Mouse (Mus musculus) adrenal gland, adult 18-20 months (tissue): ENCODE results near the gene Dennd2a. TPM values are rescaled to one million over a fixed set of nuclear protein-coding genes. Genes with fewer than 3 reads are reported as not detected.

Source experiments
- DNase-seq, 2 experiments: peaks; one replicate each; pipeline ENCODE4 v3.0.0; 2021 to 2022; ENCODE audit warnings: low spot score in 2 of 2
- total RNA-seq, 2 experiments: library from RNA; stranded (reverse); gene quantifications; 1 replicate in 1 of 2; 2 replicates in 1 of 2; pipeline ENCODE4 v1.2.3; 2021

Dennd2a gene
- total RNA-seq, 2 experiments from 2014 or later, result 6.2 to 10.8 TPM

DNA sequence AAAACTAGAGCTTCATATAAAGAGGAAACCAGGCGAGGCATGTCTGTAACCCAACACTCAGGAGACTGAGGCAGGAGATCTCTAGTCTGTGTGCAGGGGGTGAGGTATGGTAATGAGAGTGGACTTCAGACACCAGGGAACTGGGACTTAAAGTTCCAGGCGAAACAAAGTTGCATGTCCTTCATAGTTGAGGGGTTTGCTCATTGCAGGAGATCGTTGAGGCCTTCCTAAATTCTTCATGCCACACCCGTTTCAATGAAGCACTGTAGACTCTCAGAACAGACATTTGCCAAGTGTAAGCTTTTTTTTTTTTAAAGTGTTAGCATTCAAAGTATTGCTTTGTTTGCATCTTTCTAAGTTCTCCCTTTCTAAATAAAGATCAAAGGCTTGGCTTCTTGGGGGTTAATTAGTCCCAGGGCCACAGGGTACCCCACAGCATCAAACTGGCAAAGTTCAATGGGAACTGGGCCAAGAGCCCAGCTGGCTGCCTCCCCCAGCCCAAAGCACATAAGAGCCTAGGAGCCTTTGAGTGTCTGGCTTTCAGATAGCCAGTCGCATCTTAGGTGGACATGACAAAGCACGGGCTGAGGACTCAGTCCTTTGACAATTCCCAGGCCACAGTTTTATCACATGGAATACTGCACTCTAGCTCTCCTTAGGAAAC lies 1.7 kb upstream of the Dennd2a start:
- no peak for DNase-seq

DNA sequence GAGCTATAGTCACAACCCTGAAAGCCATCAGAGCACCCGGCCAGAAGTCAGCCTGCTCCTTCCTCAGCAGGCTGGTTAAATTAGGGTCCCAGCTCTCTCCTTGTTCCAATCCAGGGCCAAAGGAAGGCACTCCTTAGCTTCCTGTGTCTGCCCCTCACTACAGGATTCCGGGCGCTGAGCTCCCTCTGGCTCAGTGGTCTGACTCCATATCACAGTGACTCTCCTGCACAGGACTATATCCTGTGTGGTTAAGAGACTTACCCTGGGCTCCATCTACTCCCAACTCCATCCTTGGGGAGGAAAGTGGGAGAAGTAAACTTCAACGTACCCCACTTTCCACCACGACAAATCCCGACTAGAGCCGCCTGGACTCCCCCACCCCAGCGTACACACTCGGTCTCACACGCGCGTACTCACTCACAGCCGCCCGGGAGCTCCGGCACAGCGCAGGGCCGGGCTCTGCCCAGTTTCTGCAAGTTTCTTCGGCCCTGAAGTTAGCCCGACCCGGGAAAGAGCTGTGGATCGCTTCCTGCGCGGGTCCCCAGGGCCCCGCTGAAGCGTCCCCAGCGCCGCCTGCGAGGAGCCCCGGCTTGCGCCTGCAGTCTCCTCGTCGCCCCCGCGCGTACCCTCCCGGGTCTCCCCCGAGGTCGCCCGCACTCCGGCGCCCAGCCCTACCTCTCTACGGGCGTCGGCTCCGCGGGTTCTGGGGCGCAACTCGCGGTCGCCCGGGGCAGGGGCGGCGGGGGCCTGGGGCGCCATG lies 587 bp downstream of the Dennd2a start:
- peak; percentile 42 to 46 for DNase-seq

DNA sequence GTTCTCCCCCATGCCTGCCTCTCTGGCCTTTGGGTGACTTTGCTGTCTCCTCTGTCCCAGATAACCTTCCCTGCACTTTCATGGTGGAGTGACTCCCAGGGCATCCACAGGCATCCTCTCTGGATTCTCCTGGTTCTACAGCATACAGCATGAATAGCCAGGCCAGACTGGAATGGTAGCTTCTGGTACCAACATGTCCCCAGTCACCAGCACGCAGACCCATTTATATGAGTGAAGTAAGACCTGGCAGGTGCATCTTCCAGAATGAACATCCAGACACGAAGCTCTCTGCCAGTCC lies 2.1 kb downstream of the Dennd2a start:
- DNase-seq, result no peak

DNA sequence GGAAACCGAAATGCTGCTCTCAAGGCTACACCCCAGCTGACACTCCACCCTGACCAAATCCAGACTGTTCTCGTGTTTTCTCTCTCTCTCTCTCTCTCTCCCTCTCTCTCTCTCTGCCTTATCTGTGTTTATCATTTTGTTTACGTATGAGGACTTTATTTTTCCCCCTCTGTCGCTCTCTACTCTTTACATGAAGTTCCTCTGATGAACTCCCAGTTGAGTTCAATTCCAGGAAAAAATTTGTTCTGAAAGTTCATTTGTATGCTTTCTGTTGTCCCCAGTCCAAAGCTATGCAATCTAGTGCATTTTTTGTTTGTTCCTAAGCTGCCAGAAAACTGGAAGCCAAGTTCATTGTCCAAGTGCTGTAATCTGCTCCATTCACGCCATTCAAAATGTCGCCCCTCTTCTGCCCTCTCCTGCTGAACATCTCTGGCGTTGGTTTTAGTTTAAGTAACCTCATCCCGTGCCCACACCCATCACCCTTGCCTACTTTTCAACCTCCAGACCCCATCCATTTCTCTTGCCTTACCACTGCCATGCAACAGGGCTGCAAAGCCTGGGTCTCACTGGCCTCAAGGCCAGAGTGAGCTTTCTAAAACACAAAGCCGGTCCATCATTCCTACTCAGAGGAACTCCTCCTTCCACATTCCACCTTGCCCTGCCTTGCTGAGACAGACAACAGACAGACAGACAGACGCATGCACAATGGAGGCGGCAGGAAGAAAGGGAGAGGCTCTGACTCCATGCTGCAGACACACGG lies 2.6 kb downstream of the Dennd2a start:
- no peak for DNase-seq

DNA sequence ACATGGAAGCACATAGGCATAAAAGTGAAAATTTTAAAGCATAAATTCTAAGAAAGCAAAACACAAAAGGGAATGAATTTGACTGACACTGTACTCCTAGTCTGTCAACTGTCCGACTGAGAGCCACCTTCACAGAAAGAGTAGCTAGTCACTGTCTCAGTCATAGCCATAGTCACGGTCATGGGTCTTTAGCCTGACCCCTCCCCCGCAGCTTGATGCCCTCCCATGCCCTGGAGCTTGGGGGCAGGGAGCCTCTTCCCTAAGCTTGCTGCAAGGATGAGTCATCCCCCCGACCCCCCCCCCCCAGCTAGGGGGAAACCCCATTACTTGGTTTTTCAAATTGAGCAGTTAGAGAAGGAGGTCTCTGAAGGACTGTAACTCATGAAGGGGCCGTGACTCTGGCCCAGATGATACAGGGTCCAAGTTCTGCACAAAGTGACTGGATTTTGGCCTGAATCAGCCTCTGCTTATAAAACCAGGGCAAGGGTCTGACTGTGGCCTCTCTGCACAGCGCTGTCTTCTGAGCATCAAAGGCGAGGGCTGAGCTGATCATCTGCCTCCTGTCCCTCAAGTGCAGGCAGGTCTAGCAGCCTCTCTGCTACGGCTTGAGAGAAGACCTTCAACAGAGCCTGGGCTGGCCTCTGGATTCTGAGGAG lies 5.6 kb downstream of the Dennd2a start:
- no peak for DNase-seq

DNA sequence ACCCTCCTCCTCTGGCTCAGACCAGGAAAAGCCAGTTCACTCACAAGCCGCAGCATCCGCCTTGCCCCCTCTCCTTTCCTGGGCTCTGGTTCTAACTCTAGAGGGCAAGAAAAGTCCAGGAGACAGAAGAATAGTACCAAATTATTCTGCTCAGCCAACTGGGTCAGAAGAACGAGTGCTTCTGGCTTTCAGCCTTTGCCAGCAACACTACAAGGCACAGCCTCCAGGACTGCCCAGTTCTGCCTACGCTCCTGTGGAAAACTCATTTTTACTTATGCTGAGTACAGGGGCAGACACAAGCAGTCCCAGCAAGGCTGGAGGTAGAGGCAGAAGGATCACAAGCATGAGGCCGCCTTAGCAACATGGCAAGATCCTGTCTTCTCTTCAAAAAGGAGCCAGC lies 9.6 kb downstream of the Dennd2a start:
- DNase-seq, result no peak

DNA sequence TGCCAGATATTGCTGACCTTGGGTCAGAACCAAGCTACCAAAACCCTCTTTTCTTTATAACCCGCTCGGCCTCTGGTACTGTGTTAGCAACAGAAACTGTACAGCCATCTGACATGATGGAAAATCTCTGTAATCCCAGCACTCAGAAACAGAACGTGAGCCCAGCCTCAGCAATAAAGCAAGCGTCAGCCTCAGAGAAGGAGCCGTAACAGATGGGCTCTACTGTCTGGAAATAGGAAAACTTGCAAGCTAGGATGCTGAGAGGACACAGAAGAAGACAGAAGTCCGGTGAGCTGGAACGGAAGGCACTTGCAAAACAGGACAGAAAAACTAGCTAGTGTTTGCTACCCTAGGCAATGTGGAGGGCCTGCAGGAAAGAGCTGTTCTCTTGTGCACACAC lies 12.2 kb downstream of the Dennd2a start:
- no peak for DNase-seq

DNA sequence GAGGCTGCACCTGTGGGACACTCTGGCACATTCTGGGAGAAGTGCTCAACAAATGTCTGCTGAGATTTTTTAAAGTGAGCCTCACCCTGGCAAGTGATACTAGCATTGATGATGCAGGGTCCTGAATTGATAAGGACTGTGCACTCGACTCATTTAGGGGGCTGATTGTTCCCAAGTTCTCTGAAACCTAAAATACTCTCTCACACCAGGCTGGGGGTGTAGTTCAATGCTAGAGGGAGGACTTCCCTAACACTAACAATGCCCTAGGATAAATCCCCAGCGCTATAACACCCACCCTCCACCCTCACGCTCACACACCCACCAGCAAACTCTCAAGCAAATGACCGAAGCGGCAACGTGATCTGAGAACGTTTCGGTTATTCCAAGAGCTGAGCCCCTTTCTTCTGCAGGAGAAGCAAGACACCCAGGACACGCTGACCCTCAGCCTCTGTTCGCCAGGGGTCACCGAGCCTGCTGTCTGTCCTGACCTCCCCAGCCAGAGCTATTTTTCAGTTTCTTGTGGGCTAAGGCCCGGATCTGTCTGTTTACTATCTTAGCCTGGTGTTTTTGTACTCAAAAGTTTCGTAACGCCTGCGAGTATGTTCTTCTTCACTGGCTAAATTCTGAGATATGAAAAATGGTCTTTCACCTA lies 13.8 kb downstream of the Dennd2a start:
- no peak for DNase-seq

DNA sequence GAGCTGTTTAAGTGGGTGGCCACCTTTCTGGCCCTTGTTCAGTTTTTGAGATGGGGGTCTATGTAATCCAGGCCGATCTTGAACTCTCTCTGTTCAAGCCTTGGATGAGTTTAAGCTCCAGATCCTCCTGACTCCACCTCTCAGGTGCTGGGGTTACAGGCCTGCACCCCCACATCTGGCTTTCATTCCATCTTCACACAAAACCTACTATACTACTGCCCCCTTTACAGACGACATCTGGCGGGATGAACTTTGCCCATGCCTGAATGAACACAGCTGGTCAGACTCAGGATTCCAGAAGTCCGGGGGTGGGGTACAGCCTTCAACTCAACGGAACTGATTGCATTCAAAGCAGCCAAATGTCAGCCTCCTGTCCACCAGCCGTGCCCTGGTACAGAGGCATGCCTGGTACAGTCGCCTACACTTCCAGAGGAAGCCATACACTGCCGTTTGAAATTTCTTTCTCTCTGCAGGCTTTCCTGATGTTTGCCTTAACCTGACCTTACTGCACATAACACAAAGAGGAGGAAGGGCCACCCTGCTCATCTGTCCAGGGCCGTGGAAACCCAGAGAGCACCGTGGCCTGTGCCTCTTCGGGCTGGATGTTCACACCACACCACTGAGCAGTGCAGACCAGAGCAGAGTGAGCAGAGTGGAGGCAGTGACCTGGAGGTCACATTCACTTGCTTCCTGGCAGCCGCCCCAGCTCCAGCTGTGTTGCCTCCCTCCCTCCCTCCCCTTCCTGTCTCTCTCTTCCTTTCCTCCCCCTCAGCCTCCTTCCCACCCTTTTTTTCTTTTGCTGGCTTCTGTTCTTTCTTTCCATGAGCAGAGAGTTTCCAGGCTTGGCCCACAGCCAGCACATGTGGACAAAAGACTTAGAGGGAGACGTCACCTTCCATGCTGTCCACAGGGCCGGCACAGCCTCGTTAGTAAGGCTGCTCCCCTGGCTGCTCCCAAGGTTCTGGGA lies 14.8 kb downstream of the Dennd2a start:
- DNase-seq, result peak in 1 of 2 experiments; percentile 52

DNA sequence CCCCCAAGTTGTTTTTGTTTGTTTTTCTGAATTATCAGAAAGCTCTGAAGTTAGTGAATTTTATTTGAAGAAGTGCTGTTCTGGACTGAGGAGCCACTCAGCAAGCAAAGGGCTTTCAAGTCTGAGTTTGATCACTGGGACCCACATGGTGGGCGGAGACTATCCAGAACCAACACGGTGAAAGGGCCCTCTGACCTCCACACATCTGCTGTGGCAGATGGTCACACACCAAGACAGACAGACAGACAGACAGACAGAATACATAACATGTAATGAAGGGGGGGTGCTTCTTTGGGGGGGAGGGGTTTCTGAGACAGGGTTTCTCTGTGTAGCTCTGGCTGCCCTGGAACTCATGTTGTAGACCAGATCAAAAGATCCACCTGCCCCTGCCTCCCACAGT lies 17.1 kb downstream of the Dennd2a start:
- DNase-seq, result no peak

DNA sequence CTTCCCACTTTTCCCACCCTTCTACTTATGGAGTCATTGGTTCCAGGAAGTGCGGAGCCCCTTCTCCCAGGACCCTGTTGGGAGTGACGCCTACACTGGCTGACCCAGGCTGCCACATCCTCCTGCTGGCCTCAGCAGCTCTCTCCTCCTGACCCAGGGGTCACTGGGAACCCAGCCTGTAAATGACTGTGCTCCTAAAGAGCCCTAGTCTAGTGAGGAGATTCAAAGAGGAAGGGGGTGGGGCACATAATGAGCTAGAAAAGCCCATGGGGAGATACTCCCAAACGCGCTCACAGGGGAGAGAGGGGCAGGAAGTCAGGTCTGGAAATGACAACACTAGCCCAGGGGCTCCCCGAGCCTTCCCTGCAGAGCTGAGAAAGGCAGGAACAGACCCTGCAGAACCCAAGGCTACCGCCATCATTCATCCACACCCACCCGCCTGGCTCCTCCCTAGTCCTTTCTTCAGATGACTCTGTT lies 17.9 kb downstream of the Dennd2a start:
- no peak for DNase-seq

DNA sequence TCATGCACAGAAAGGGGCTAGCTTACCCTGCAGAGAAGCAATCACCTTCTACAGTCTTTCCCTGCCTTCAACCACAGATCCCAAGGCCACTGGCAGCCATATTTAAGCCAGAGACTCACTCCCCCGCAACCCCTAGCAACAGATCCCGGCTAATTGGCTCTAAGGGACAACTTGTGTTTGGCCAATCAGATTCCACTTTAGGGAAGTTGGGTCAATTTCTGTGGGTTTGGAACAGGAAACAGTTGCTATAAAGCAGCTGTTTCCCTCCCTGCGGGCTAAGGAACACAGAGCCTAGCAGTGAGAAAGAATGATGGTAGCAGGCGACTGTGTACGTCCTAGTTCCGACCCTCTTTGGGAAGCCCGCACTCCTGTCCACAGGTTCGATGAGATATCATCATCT lies 19.4 kb downstream of the Dennd2a start:
- DNase-seq, result no peak

DNA sequence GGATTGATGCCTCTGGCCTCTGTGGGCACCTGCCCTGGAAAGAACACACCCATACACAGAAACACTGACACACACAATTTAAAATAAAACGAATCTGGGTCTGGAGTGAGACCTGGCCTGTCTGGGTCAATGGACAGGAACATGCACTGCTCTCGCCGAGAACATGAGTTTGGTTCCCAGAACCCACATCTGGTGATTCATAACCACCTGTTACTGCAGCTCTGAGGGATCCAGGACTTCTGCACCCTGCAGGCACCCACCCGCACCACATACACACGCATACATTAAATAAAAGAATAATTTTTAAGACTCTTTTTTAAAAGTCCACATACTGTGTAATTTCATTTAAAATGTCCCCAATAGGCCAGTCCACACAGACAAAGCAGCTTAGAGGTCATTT lies 20.4 kb downstream of the Dennd2a start:
- no peak for DNase-seq

DNA sequence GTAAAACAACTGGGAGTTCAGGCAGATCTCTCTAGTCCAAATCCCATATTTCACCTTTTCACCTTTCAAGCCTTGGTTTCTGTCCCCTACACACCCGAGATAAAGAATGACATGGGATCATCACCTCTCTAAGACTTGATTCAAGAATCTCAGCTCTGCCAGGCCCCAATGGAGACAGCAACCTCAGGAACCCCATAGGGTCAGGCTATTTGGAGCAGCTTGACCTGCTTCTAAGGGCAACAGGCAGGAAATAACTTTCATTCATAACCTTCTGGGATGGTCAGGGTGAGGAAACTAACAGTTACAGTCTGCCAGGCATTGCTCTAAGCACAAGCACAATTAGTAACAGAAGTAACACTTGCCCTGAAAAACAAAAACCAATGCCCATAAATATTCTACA lies 21.0 kb downstream of the Dennd2a start:
- DNase-seq, result no peak

DNA sequence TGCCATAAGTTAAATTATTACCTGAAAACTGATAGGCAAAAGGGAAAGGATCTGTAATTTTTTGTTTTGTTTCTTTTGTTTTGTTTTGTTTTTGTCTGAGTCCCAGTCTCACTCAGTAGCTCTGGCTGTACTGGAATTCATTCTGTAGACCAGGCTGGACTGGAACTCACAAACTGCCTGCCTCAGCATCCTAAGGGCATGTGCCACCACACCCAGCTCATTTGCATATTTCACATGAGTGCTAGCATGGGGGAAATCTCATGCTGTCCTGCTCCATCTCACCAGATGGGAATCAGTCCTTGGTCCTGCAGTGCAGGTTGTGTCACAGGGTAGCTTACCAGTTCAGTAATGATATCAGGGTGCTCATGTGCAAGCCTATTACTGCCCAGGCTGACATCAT lies 22.7 kb downstream of the Dennd2a start:
- DNase-seq, result no peak

DNA sequence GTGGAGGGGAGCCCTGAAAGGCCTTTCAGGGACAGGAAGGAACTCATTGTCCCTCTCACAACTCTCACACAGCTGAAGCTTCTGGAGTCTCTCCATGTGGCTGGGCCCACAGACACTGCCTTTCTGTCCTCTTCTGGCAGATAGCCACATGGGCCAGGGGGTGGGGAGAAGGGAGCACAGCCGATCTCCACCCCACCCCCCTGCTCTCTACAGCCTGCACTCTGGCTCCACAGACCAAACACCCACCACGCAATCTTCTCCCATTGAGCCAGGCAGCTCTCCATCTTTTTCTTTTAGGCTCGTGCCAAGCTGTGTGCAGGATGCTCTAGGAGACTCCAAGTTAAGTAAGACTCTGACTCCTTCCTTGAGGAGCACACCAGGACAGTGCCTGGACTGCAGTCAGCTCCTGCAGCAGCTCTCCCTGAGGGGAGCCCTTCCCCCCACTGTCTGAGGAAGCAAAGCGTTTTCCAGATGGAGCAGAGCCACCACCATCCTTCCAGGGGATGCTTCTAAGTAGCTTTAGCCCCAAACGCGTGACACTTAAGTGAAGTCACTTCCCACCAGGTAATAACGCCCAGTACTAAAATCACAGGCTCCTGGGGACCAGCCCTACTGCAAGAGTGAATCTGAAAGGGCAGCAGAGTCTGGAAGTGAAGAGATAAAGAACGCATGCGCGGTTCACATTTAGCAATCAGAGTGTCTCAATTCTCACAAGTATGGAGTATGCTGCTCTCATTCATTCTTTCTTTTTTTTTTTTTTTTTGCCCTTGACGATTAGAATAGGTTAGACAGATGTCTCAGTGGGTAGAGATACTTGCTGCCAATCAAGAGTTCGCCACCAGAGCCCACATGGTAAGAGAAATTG lies 28.8 kb downstream of the Dennd2a start:
- no peak for DNase-seq

DNA sequence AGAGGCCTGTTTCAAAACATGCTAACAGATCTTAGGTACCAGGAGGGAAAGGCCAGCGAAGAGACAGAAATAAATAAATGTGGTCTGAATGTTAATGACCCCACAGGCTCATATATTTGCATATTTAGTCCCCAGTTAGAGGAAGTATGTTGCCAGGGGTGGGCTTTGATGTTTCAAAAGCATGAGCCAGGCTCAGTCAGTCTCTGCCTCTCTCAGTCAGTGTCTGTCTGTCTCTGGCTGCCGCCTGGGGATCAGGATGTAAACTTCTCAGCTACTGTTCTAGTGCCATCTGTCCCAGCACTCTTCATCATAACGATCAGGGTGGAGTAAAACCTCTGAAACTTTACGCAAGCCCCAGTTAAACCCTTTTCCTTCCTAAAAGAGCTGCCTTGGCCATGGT lies 29.9 kb downstream of the Dennd2a start:
- DNase-seq, result no peak

DNA sequence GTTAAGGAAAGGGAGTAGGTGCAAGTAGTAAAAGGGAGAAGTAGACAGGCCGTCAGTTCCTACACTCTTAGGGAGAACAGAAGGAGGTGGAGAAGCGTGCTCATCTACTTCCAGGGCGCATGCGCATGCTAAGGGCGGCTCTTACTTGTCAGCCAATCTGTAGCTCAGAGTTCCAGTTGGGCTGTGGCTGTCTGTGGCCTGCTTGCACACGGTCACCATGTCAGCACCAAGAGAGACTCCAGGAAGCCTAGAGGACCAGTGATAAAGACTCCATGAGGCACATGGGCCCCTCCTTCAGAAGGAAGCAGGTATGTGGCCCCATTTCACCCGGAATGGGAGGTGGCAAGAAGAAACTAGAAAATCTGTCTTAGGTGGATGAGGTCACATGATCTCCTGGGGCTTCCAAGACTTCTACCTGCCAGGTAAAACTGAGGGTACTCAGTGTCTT lies 30.3 kb downstream of the Dennd2a start:
- DNase-seq, result no peak

DNA sequence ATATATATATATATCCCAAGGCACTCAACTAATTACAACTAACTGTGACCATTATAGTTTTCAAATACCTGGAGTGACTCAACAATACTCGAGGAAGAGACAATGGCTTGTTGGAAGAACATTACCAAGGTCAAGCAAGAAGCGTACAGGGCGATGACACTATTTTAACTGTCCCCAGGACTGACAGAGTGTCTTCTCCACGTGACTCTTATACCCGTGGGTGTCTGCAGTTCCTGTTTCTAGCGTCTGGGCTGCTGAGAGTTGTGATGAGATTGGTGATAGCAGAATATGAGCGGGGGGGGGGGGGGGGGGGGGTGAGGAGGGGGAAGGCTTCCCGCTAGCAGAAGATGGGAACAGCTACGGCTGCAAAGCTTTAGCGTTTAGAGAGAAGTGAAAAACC lies 30.9 kb downstream of the Dennd2a start:
- DNase-seq, result no peak
